Mouse (Mus musculus): ENCODE measurements around the gene 4930451I11Rik.

The 4930451I11Rik gene

DNA sequence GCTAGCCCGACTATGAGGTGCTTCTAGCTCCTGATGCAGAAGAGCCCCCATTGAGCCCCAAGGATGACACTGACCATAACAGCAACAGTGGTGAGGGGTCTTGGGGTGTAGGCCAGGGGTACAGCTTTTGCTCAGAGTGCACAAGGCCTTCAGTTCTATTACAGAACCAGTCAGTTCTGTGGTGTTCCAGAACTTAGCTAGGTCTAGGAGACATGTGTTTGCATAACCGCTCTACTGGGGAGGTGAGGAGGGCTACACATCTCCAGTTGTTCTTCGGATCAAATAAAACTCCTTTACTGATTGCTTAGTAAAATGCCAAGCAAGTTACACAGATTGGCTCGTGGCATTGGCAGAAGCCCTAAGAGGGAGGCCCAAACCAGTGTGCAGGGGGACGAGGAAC, at the start of gene 4930451I11Rik:
4930451I11Rik (minus strand) TSS at position 101 of the 400 bp plus-strand sequence.
- no peak for DNase-seq

DNA sequence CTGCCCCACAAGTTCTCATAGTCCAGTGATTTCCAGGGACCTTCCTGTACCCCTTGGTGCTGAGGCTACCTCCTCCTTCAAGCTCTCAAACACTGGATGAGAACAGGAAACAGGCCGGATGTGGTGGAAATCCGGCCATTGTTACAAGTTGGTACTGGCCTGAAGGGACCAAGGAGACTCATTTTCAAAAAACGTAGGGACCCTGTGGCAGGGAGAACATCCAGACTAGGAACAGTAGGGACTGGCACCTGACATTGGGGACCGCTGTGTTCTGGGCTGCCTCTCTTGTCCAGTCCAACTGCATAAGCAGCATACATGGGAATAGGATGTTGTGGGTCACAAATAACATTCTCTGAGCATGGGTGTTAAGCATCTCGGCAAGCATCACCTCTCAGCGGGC, 49.6 kb upstream of the 4930451I11Rik start:
- DNase-seq = peak; percentile 61

DNA sequence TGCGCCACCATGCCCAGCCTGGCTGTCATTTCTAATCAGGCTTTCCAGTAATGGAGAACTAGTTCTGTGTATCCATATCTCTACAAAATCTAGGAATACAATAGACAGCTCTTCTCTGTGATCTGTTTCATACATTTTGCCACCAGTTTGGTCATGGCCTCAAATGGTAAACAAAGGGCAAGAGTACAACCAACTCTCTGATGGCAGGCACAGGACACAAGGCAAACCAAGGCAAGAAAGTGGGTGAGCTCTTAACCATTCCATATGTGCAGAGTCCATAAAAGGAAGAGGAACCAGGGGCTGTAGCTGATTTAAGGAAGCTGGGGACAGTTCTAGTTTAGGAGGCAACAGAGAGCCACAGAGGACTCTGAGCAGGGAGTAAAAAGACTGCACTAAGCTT, 45.8 kb upstream of the 4930451I11Rik start:
- DNase-seq = no peak

GRCm38 (mm10) chr7:126870520-126870891, 39.1 kb upstream of the 4930451I11Rik start:
- DNase-seq = no peak

- no peak for DNase-seq
Observed at GRCm38 (mm10) chr7:126869780-126870519, 38.5 kb upstream of the 4930451I11Rik start.

- DNase-seq = no peak
Observed at GRCm38 (mm10) chr7:126868003-126868402, 36.6 kb upstream of the 4930451I11Rik start.

DNA sequence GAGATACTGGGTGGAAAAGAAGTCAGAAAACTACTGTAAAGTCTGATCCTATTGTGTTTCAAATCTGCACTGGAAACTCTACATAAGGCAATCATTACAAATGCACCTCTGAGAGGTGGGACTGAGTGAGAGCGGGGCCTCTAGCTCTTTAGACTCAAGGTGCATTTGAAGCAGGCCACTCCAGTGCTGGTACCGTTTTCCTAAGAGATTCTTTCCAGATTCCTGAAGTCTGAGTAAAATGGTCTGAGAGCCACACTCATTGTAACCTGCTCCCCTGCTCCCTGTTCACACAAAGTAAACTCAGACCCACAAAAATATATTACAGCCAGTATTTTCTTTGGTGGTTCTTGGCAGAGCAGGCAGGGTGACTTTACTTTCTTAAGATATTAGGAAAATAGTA, 36.1 kb upstream of the 4930451I11Rik start:
- no peak for DNase-seq

DNA sequence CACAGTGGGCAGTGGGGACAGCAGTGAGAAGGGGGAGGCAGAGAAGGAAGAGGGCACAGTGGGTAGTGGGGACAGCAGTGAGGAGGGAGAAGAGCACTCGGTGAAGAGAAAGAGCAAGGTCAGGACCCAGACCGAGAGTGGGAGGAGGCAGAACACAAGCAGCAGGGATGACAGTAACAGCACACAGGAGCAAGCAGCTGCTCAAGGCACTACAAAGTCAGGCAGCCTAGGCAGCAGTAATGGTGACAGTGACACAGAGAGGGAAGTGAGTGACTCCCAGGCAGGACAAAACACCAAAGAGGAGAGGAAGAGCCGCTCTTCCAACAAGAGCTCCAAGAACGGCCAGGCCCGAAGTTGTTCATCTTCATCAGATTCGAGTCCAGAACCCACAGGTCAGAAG, 32.4 kb upstream of the 4930451I11Rik start:
- no peak for DNase-seq

DNA sequence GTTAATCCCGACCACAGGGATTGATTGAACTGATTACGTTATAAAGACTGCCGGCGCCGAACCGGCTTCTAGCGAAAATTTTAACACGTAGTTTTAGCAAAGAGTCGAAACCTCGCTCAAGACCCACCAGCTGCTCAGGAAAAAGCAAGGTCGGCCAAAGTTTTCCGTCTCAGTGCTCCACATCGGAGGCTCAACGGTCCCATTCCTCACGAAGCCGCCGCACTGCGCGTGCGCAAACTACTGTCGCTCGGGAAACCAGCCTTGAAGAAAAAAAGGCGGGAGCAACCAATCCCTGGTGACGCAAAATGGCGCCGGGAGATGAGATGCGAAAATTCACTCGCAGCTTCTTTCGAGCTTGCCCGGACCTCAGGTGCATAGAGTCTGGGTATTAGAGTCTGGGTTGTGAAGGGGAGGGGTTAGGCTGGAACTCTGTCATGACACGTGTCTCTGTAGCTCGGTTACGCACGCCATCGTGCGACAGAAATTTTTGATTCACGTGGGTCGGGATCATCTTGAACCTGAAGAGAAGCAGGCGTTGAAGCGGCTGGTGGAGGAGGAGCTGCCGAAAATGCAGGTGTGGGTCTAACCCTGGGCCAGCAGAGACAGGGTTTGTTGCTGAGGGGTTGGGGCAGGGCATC, 30.8 kb upstream of the 4930451I11Rik start, which contains the start of gene Ino80e:
Ino80e (minus strand) TSS at position 231 of the 638 bp plus-strand sequence.
- DNase-seq = peak; percentile 97

DNA sequence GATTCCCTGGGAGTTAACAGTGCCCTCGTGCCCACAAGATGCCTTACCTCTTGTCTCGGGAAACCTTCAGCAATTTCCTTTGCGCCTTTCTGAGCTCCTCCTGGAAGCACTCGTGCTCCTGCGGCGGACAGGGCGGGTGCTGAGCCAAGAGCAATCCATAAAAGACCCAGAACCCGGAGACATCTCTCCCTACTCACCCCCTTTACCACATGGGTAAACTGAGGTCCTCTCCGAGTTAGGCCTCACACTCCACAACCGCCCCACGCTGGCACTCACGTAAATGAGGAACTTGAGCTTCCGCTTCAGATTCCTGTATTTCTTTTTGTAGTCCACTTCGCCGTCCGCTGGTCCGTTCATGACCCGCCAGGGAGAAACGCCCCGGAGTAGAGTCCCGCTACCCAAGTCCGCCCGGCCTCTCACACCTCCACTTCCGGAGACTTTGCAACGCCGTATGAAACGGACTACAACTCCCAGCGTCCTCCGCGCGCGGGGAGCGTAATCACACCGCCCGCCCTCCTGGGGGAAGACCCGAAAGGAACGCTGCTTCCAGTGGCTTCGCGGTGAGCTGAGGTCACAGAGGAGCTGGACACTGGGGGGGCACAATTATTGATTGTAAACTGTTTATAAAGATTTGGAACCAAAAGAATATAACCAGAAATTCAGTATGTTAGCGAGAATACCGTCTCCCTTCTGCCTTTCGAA, 30.1 kb upstream of the 4930451I11Rik start, which contains the start of gene Hirip3:
Hirip3 (plus strand) TSS at position 544 of the 702 bp plus-strand sequence.
- peak; percentile 97 for DNase-seq

GRCm38 (mm10) chr7:126860987-126861386, 29.5 kb upstream of the 4930451I11Rik start:
- DNase-seq = no peak

DNA sequence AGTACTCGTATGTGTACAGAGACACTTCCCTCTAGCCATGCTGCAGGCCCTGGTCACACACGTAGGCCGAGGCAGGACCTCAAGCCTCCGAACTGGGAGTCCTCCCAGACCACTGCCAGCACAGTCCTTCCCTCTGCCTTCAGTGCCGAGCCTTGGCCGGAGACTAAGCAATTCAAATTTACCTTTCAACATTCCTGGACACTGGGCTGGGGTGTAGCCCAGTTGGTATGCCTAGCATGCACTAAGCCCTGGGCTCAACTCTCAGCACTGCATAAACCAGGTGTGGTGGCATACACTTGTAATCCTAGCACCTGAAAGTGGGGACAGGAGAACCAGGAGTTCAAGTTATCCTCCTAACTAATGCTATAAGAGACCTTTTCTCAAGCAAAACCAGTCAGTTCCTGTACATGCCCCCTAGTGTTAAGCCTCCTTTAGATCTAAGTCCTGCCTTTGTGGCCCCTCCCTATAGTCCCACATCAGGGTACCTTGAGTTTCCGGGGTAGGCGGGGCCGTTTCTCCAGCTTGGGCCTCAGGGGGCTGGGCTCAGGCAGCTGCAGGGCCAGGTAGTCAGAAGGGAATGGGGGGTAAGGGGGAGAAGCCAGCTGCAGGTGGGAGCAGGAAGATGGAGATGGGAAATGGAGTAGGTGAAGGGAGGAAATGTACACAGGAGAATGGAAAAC, 25.4 kb upstream of the 4930451I11Rik start:
- no peak for DNase-seq

GRCm38 (mm10) chr7:126855641-126856040, 24.2 kb upstream of the 4930451I11Rik start:
- no peak for DNase-seq

DNA sequence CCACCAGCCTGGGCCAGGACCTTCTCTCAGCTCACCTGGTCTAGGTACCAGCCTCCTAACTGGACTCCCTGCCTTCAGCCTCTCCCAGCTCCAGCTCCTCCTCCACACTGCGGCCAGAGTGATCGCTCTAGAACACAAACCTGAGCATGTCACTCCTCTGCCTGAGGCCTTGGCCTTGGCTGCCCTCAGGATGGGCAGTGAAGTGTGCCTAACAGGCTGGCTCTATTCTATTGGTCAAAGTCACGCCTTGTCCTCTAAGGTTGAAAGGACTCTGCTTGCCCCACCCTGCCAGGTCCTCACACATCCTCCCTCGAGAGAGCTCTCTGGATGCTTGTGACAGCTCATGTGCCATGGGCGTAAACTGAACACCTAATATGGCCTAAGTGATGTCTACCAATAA, 22.0 kb upstream of the 4930451I11Rik start:
- DNase-seq = peak; percentile 61

DNA sequence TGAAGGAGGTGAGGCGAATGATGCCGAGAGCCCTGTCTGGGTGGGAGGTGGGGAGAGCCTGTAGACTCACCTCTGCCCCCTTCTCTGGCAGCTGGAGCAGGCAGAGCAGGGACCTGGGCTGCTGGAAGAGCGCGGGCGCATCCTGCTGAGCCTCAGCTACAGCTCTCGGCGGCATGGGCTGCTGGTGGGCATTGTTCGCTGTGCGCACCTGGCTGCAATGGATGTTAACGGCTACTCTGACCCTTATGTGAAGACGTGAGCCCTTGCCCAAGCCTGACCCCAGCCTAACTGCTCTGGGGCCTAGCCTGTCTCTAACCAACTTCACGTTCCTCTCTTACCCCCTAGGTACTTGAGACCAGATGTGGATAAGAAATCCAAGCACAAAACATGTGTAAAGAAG, 19.8 kb upstream of the 4930451I11Rik start:
- DNase-seq = no peak

GRCm38 (mm10) chr7:126850161-126850560, 18.7 kb upstream of the 4930451I11Rik start:
- DNase-seq = no peak

GRCm38 (mm10) chr7:126848794-126849193, 17.4 kb upstream of the 4930451I11Rik start:
- DNase-seq = no peak

GRCm38 (mm10) chr7:126847421-126848398, 16.3 kb upstream of the 4930451I11Rik start:
- DNase-seq = no peak

- no peak for DNase-seq
Observed at GRCm38 (mm10) chr7:126847116-126847420, 15.6 kb upstream of the 4930451I11Rik start, which contains the start of gene Doc2a. Doc2a (plus strand) TSS chr7:126847416.

DNA sequence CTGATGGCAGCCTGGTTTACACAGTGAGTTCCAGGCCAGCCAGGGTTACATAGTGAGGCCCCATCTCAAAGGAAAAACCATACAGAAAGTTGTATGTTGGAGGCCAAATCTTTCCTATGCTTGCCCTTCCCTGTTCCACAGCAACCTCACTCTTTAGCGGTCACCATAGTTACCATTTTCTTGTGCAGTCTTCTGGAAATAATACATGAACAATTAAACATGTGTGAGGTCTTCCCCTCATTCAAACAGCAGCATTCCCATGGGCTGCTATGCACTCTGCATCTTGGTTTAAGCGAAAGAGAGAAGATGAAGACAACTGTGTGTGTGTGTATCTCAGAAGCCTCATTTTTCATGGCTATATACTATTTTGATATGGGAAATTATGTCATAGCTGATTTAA, 14.1 kb upstream of the 4930451I11Rik start:
- no peak for DNase-seq

DNA sequence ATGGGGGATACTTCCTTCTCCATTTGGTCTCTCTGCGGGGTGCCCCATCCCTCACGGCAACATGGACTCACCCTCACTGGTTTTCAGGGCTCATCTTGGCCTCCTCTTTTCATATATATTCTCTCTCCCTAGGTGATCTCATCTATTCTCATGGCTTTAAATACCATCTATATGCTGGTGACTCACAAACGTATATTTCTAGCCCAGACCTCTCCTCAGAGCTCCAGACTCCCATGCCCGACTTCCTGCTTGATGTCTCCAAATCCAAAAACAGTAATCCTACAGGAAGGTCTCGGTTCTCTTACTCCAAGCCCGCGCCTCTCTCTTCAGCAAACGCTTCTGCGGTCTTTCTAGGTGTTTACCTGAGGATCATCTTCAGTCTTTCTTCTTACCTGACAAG, 11.8 kb upstream of the 4930451I11Rik start:
- DNase-seq = no peak

- DNase-seq = no peak
Observed at GRCm38 (mm10) chr7:126833294-126833693, 1.9 kb upstream of the 4930451I11Rik start.

All from kidney, postnatal 10 days (tissue).